Mouse (Mus musculus) stomach, embryonic 16.5 days (tissue): ENCODE measurements around the gene Ppip5k2. TPM values are rescaled to one million over a fixed set of nuclear protein-coding genes. Genes with fewer than 3 reads are reported as not detected.

ENCODE experiments used
- ATAC-seq: fragments of 200-750 bp; cut with Nextera tagmentation; 2 replicates; pipeline ENCODE4 v1.8.0; 2017; ENCODE audit warnings: moderate number of reproducible peaks, moderate TSS enrichment; ENCODE audit not compliant: insufficient read depth, low FRiP score
- H3K27ac ChIP-seq: fragments of 300-500 bp; sonication (generic); 2 replicates; pipeline ENCODE4 v1.5.1; 2014; ENCODE audit warnings: low read length
- H3K27me3 ChIP-seq: fragments of 300-500 bp; sonication (generic); 2 replicates; pipeline ENCODE4 v1.6.1; 2014; ENCODE audit warnings: low read length, control low read depth, mixed read lengths; ENCODE audit not compliant: control insufficient read depth, insufficient read depth
- H3K36me3 ChIP-seq: fragments of 300-500 bp; sonication (generic); 2 replicates; pipeline ENCODE4 v1.6.1; 2014; ENCODE audit warnings: low read length; ENCODE audit not compliant: control insufficient read depth, insufficient read depth
- H3K4me1 ChIP-seq: fragments of 300-500 bp; sonication (generic); 2 replicates; pipeline ENCODE4 v1.6.1; 2014; ENCODE audit warnings: low read length, control low read depth, mixed read lengths; ENCODE audit not compliant: control insufficient read depth, insufficient read depth
- H3K4me2 ChIP-seq: fragments of 300-500 bp; sonication (generic); 2 replicates; pipeline ENCODE4 v1.6.1; 2014; ENCODE audit warnings: low read depth, low read length, mixed read lengths
- H3K4me3 ChIP-seq: fragments of 300-500 bp; sonication (generic); replicated peaks from 2 replicates; pipeline ENCODE4 v1.5.1; 2014; ENCODE audit warnings: mild to moderate bottlenecking, low read length
- H3K9ac ChIP-seq: fragments of 300-500 bp; sonication (generic); 2 replicates; pipeline ENCODE4 v1.6.1; 2014; ENCODE audit warnings: low read length
- H3K9me3 ChIP-seq: fragments of 300-500 bp; sonication (generic); replicated peaks from 2 replicates; pipeline ENCODE4 v1.6.1; 2016; ENCODE audit warnings: low read length, control low read depth; ENCODE audit not compliant: control insufficient read depth
- WGBS: fragments of 180-500 bp; shearing (Covaris S2); extraction: QIAGEN DNeasy Blood & Tissue Kit; methylation state at CpG from one replicate; pipeline ENCODE4 v1.1.7; 2014; 5-methylcytosine and 5-hydroxymethylcytosine counted together
- polyA plus RNA-seq: library from polyadenylated mRNA; unstranded; fragments of >200 nt; fragmentation: Nextera tagmentation; extraction: Ambion mirVana; gene quantifications from 2 replicates; pipeline ENCODE4 v1.2.1, GENCODE M21; 2015

The Ppip5k2 gene
- polyA plus RNA-seq, 1 experiment from 2014 or later, result 31.0 TPM

- Histone ChIP-seq H3K4me1 (no peaks in the 10 kb centered on the region), H3K9me3 (no peaks in the 10 kb centered on the region), H3K4me2 (no peak overlapping the region), H3K36me3 (no peaks in the 10 kb centered on the region), H3K27ac (no peak overlapping the region), H3K9ac (no peak overlapping the region), H3K27me3 (no peaks in the 10 kb centered on the region), H3K4me3 (no peak overlapping the region)
- WGBS, result 89% methylated on average over 11 of the region's 11 CpGs
- ATAC-seq, result no peak; the same call in 1 of the 2 replicates
Observed at GRCm38 (mm10) chr1:97785685-97786393, 15.6 kb upstream of the Ppip5k2 start.

GRCm38 (mm10) chr1:97784928-97785327 is 14.7 kb upstream of the Ppip5k2 start:
- 74% methylated on average over 7 of the region's 7 CpGs for WGBS
- H3K4me3 ChIP-seq, result no peak overlapping the region
- no peak overlapping the region for H3K27ac ChIP-seq
- H3K27me3 ChIP-seq, result no peaks in the 10 kb centered on the region
- H3K36me3 ChIP-seq, result no peaks in the 10 kb centered on the region
- ATAC-seq, result no peak
- H3K4me2 ChIP-seq, result no peak overlapping the region
- H3K9ac ChIP-seq, result no peak overlapping the region
- H3K9me3 ChIP-seq, result no peaks in the 10 kb centered on the region
- no peaks in the 10 kb centered on the region for H3K4me1 ChIP-seq

- Histone ChIP-seq H3K4me2 (no peak overlapping the region), H3K9me3 (no peaks in the 10 kb centered on the region), H3K27me3 (no peaks in the 10 kb centered on the region), H3K4me3 (no peak overlapping the region), H3K36me3 (no peaks in the 10 kb centered on the region), H3K4me1 (no peaks in the 10 kb centered on the region), H3K27ac (no peak overlapping the region), H3K9ac (no peak overlapping the region)
- ATAC-seq, result no peak
- WGBS, result 92% methylated on average over 7 of the region's 7 CpGs
Observed at GRCm38 (mm10) chr1:97781674-97782073, 11.5 kb upstream of the Ppip5k2 start.

- no peak overlapping the region for H3K4me3 ChIP-seq
- H3K9me3 ChIP-seq, result no peaks in the 10 kb centered on the region
- no peaks in the 10 kb centered on the region for H3K4me1 ChIP-seq
- no peak overlapping the region for H3K9ac ChIP-seq
- H3K36me3 ChIP-seq, result no peaks in the 10 kb centered on the region
- H3K4me2 ChIP-seq, result no peak overlapping the region
- 91% methylated on average over 2 of the region's 2 CpGs for WGBS
- H3K27ac ChIP-seq, result no peak overlapping the region
- ATAC-seq, result no peak
- H3K27me3 ChIP-seq, result no peaks in the 10 kb centered on the region
Observed at GRCm38 (mm10) chr1:97773973-97774372, 3.8 kb upstream of the Ppip5k2 start.

GRCm38 (mm10) chr1:97773362-97773761 is 3.2 kb upstream of the Ppip5k2 start:
- Histone ChIP-seq H3K4me2 (no peak overlapping the region), H3K27ac (no peak overlapping the region), H3K9me3 (no peaks in the 10 kb centered on the region), H3K9ac (no peak overlapping the region), H3K4me3 (no peak overlapping the region), H3K4me1 (no peaks in the 10 kb centered on the region), H3K27me3 (no peaks in the 10 kb centered on the region), H3K36me3 (no peaks in the 10 kb centered on the region)
- no peak for ATAC-seq
- WGBS, result 83% methylated on average over 6 of the region's 6 CpGs

- Histone ChIP-seq H3K4me3 (no peak overlapping the region), H3K27me3 (no peaks in the 10 kb centered on the region), H3K9me3 (no peaks in the 10 kb centered on the region), H3K9ac (no peak overlapping the region), H3K36me3 (no peaks in the 10 kb centered on the region), H3K4me1 (peaks cover 8% of the 10 kb centered on the region; the same call in 1 of the 2 replicates), H3K27ac (no peak overlapping the region), H3K4me2 (no peak overlapping the region)
- no peak for ATAC-seq
- WGBS, result 91% methylated on average over 5 of the region's 5 CpGs
Observed at GRCm38 (mm10) chr1:97771727-97772126, 1.5 kb upstream of the Ppip5k2 start.

- Histone ChIP-seq H3K27ac (no peak overlapping the region), H3K9ac (peak overlapping the region; percentile 19; the same call in 1 of the 2 replicates), H3K9me3 (no peaks in the 10 kb centered on the region), H3K4me2 (0 out of 2 replicates have a peak overlapping the region, but pooled peaks have one; percentile 7), H3K36me3 (no peaks in the 10 kb centered on the region), H3K4me1 (peaks cover 8% of the 10 kb centered on the region; the same call in 1 of the 2 replicates), H3K27me3 (no peaks in the 10 kb centered on the region), H3K4me3 (no peak overlapping the region; the same call in 1 of the 2 replicates)
- WGBS, result 60% methylated on average over 7 of the region's 7 CpGs
- ATAC-seq, result no peak
Observed at GRCm38 (mm10) chr1:97771118-97771517, 907 bp upstream of the Ppip5k2 start.

GRCm38 (mm10) chr1:97769294-97769903 is 812 bp downstream of the Ppip5k2 start:
- peak overlapping the region; percentile 90 for H3K9ac ChIP-seq
- H3K27ac ChIP-seq, result peak overlapping the region; percentile 86
- WGBS, result 0% methylated on average over 40 of the region's 40 CpGs
- ATAC-seq, result peak; percentile 33
- peaks cover 8% of the 10 kb centered on the region; the same call in 1 of the 2 replicates for H3K4me1 ChIP-seq
- H3K9me3 ChIP-seq, result no peaks in the 10 kb centered on the region
- peak overlapping the region; percentile 99 for H3K4me3 ChIP-seq
- no peaks in the 10 kb centered on the region for H3K36me3 ChIP-seq
- no peaks in the 10 kb centered on the region for H3K27me3 ChIP-seq
- peak overlapping the region; percentile 72 for H3K4me2 ChIP-seq

GRCm38 (mm10) chr1:97768906-97769293 is 1.3 kb downstream of the Ppip5k2 start:
- Histone ChIP-seq H3K4me2 (peak overlapping the region; percentile 72), H3K27me3 (no peaks in the 10 kb centered on the region), H3K4me1 (peaks cover 8% of the 10 kb centered on the region; the same call in 1 of the 2 replicates), H3K36me3 (no peaks in the 10 kb centered on the region), H3K4me3 (peak overlapping the region; percentile 99), H3K9me3 (no peaks in the 10 kb centered on the region), H3K9ac (peak overlapping the region; percentile 90), H3K27ac (peak overlapping the region; percentile 86)
- no peak for ATAC-seq
- WGBS, result 8% methylated on average over 7 of the region's 7 CpGs
